Mouse (Mus musculus) G1E (cell line): ENCODE results near the gene Ppp2r3a.

Experiments
- CTCF ChIP-seq: IDR thresholded peaks from 2 replicates; pipeline ENCODE4 v1.5.1; 2012; ENCODE audit warnings: low read depth, low read length, inconsistent platforms, mixed read lengths
- TAL1 ChIP-seq: conservative IDR thresholded peaks from 2 replicates; pipeline ENCODE4 v1.6.1; 2012; ENCODE audit warnings: low read depth, low read length, inconsistent platforms, mixed read lengths

- TF ChIP-seq CTCF: no peak
- no peak for TF ChIP-seq TAL1
Observed at GRCm38 (mm10) chr9:101284049-101284448, 32.5 kb upstream of the Ppp2r3a start.
